Mouse (Mus musculus) bone marrow, adult 2 months (tissue): ENCODE measurements around the gene Nxph2. TPM values are rescaled to one million over a fixed set of nuclear protein-coding genes. Genes with fewer than 3 reads are reported as not detected.
"Not testable (repeated sequence)": the region's sequence is repeated elsewhere in the genome, so short reads cannot be mapped to it uniquely, and the experiment has no call there.

ENCODE experiments used
- H3K27ac ChIP-seq: fragments of 200-500 bp; 2 replicates; pipeline ENCODE4 v1.5.1; 2012; ENCODE audit warnings: low read depth, mild to moderate bottlenecking, control low read depth, inconsistent platforms, low read length; ENCODE audit not compliant: control insufficient read depth, poor library complexity, insufficient read depth
- H3K4me1 ChIP-seq: fragments of 200-500 bp; 2 replicates; pipeline ENCODE4 v1.6.1; 2011; ENCODE audit warnings: low read length; ENCODE audit not compliant: control insufficient read depth, insufficient read depth
- H3K4me3 ChIP-seq: fragments of 200-500 bp; replicated peaks from 2 replicates; pipeline ENCODE3; 2011; ENCODE audit warnings: mild to moderate bottlenecking, low read depth, low read length, control low read depth; ENCODE audit not compliant: control insufficient read depth
- CTCF ChIP-seq: fragments of 200-500 bp; IDR thresholded peaks from 2 replicates; pipeline ENCODE4 v1.5.1; 2011; ENCODE audit warnings: low read length, control low read depth; ENCODE audit not compliant: control insufficient read depth, insufficient read depth
- POLR2A ChIP-seq: fragments of 200-500 bp; IDR thresholded peaks from 2 replicates; pipeline ENCODE4 v1.6.1; 2011; ENCODE audit warnings: low read depth, mild to moderate bottlenecking, control low read depth, low read length, borderline replicate concordance; ENCODE audit not compliant: control insufficient read depth
- WGBS: fragments of 180-500 bp; shearing (Covaris S2); methylation state at CpG from one replicate; pipeline ENCODE4 v1.1.7; 2018; 5-methylcytosine and 5-hydroxymethylcytosine counted together
- polyA plus RNA-seq: library from polyadenylated mRNA; stranded (reverse); fragments of >200 nt; gene quantifications from 2 replicates; pipeline ENCODE4 v1.2.4, GENCODE M21; 2011; ENCODE audit warnings: low replicate concordance; ENCODE audit not compliant: missing spikeins, insufficient read depth, insufficient read length

Gene Nxph2
- not detected in 2 replicates for polyA plus RNA-seq

- TF ChIP-seq POLR2A (no peak), CTCF (no peak)
- no peak within 1 kb of the TSS for H3K4me3 ChIP-seq
- no peaks in the 10 kb centered on the region for H3K4me1 ChIP-seq
- H3K27ac ChIP-seq, result no peak within 1 kb of the TSS
- 8% methylated on average over 31 of the region's 31 CpGs for WGBS
Observed at GRCm38 (mm10) chr2:23320746-23321585, at the start of gene Nxph2. Nxph2 (plus strand) TSS chr2:23321246.

- 51% methylated on average over 19 of the region's 19 CpGs for WGBS
- H3K4me3 ChIP-seq, H3K27ac ChIP-seq, H3K4me1 ChIP-seq: not testable (repeated sequence)
Observed at GRCm38 (mm10) chr2:23290991-23291390, 30.1 kb upstream of the Nxph2 start.

GRCm38 (mm10) chr2:23314869-23315268 lies 6.2 kb upstream of the Nxph2 start:
- TF ChIP-seq CTCF (no peak), POLR2A (no peak)
- no peak overlapping the region for H3K27ac ChIP-seq
- WGBS, result 4% methylated on average over 1 of the region's 1 CpGs
- H3K4me3 ChIP-seq, result no peak overlapping the region
- no peaks in the 10 kb centered on the region for H3K4me1 ChIP-seq

Other genes with a start within 250 kb of the Nxph2 start
- 3.5 and 5.9 TPM in 2 replicates for gene Mastl, start 165.2 kb upstream of the Nxph2 start, polyA plus RNA-seq
- 19.0 and 36.1 TPM in 2 replicates for gene Yme1l1, start 164.9 kb upstream of the Nxph2 start, polyA plus RNA-seq
- gene 4931423N10Rik, start 113.8 kb upstream of the Nxph2 start, polyA plus RNA-seq, result not detected in 2 replicates